ENCODE assay signal across 15 mouse cellular contexts in the genomic region with DNA sequence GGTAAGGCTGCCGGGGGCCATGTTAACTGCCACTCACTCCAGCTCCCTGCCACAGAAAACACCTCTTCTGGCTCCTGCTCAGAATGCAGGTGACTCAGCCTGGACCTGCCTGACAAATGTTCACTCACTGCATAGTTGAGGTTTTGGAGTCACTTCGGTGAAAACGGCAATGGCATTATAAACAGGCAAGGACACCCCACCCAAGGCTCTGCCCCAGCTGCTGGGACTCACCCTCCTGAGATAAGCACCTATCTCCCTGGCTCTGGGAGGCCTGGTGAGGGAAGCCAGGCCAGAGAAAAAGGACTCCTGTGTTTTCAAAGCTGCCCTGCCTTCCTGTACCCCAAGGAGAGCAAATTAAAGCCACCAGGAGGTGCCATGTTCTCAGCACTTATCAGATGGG. TPM values are rescaled to one million over a fixed set of nuclear protein-coding genes. Genes with fewer than 3 reads are reported as not detected.
DNase-seq lines count a peak whose midpoint lies in the region; ATAC-seq and TF ChIP-seq lines count a peak whose summit lies in the region.
"Had no signal": no experiment of that assay in that cellular context is flagged by ENCODE, and none has a peak within 500 bp of the region (broad histone marks: within the 10 kb centered on the region; RNA-seq: fewer than 3 reads in every experiment).

No protein-coding gene starts in this region.

- no peak for DNase-seq in lung, postnatal 0 days (ENCODE audit: low spot score)
- DNase-seq in lung, adult 2 months, result no peak
- DNase-seq in liver, embryonic 13.5 days, result peak; percentile 74
- no peak for DNase-seq in right cerebral cortex, adult 2 months (ENCODE audit: low spot score in 2 of 2)
- no peak for DNase-seq in lung, adult 18-20 months
- DNase-seq in right cerebral cortex, postnatal 4 days, result no peak
- DNase-seq: B cell, adult 2 months; cerebellum, postnatal 36 days; heart, postnatal 36 days; kidney, postnatal 10 days; lung, embryonic 14.5 days had no signal

- no peak for TF ChIP-seq POLR2A in lung, adult 2 months (IDR thresholded peaks at IDR 0.05; ENCODE audit: borderline replicate concordance, extremely low read depth, low read depth, low read length)

- H3K4me2 ChIP-seq in lung, postnatal 0 days (replicated peaks; ENCODE audit: low read depth, low read length), result no peak overlapping the region
- H3K4me2 ChIP-seq in liver, embryonic 13.5 days, result peak overlapping the region; percentile 81
- H3K4me2 ChIP-seq in stomach, embryonic 15.5 days, result peak overlapping the region; percentile 7; the same call in 1 of the 2 replicates
- H3K4me2 ChIP-seq: lung, embryonic 14.5 days had no signal

- no peak for TF ChIP-seq CTCF in lung, postnatal 0 days (IDR thresholded peaks at IDR 0.05)
- TF ChIP-seq CTCF in lung, adult 2 months (IDR thresholded peaks at IDR 0.05; ENCODE audit: insufficient read depth, low read length), result no peak

- no peaks in the 10 kb centered on the region for H3K9me3 ChIP-seq in lung, postnatal 0 days (ENCODE audit: low read length)
- no peaks in the 10 kb centered on the region for H3K9me3 ChIP-seq in erythroblast, embryonic 14.5 days (ENCODE audit: control insufficient read depth, low read length)
- H3K9me3 ChIP-seq in liver, embryonic 13.5 days (replicated peaks), result no peaks in the 10 kb centered on the region
- H3K9me3 ChIP-seq in stomach, embryonic 15.5 days, result no peaks in the 10 kb centered on the region

- WGBS in lung, postnatal 0 days, result 60% methylated on average over 3 of the region's 3 CpGs
- 71% methylated on average over 3 of the region's 3 CpGs for WGBS in lung, adult 2 months
- WGBS in liver, embryonic 13.5 days (ENCODE audit: insufficient replicate concordance), result 36% methylated on average over 3 of the region's 3 CpGs
- 67% methylated on average over 3 of the region's 3 CpGs for WGBS in stomach, embryonic 15.5 days

- H3K27me3 ChIP-seq in lung, postnatal 0 days (replicated peaks; ENCODE audit: insufficient read depth, low read length), result peaks cover 15% of the 10 kb centered on the region; the same call in 1 of the 2 replicates
- H3K27me3 ChIP-seq in erythroblast, embryonic 14.5 days (ENCODE audit: control insufficient read depth), result peaks cover 39% of the 10 kb centered on the region
- peaks cover 61% of the 10 kb centered on the region for H3K27me3 ChIP-seq in liver, embryonic 13.5 days
- H3K27me3 ChIP-seq in stomach, embryonic 15.5 days (replicated peaks), result peaks cover 23% of the 10 kb centered on the region

- H3K9ac ChIP-seq in lung, postnatal 0 days (replicated peaks; ENCODE audit: low read depth), result no peak overlapping the region
- peak overlapping the region; percentile 75 for H3K9ac ChIP-seq in liver, embryonic 13.5 days
- no peak overlapping the region for H3K9ac ChIP-seq in stomach, embryonic 15.5 days
- H3K9ac ChIP-seq: lung, embryonic 14.5 days had no signal

- peak; percentile 11; the same call in 1 of the 2 replicates for ATAC-seq in lung, postnatal 0 days
- peak; percentile 98 for ATAC-seq in liver, embryonic 13.5 days (ENCODE audit: low read depth)
- ATAC-seq in stomach, embryonic 15.5 days (ENCODE audit: insufficient read depth, low FRiP score, low read depth), result peak; percentile 79; the same call in 1 of the 2 replicates
- ATAC-seq: forebrain, embryonic 16.5 days had no signal

- no peak overlapping the region for H3K4me3 ChIP-seq in lung, postnatal 0 days (ENCODE audit: low read depth, low read length)
- H3K4me3 ChIP-seq in lung, adult 2 months (replicated peaks; ENCODE audit: extremely low read depth, low read depth, low read length), result no peak overlapping the region
- peak overlapping the region; percentile 80 for H3K4me3 ChIP-seq in erythroblast, embryonic 14.5 days (replicated peaks)
- H3K4me3 ChIP-seq in liver, embryonic 13.5 days (replicated peaks), result peak overlapping the region; percentile 61
- no peak overlapping the region for H3K4me3 ChIP-seq in stomach, embryonic 15.5 days (replicated peaks)
- H3K4me3 ChIP-seq: left cerebral cortex, adult 2 months had no signal

- H3K27ac ChIP-seq in lung, postnatal 0 days (ENCODE audit: low read length), result no peak overlapping the region
- peak overlapping the region; percentile 90 for H3K27ac ChIP-seq in liver, embryonic 13.5 days
- H3K27ac ChIP-seq in stomach, embryonic 15.5 days, result peak overlapping the region; percentile 72
- H3K27ac ChIP-seq: left cerebral cortex, adult 2 months had no signal

- no peak for TF ChIP-seq EP300 in lung, postnatal 0 days (IDR thresholded peaks at IDR 0.05)

- H3K36me3 ChIP-seq in lung, postnatal 0 days (ENCODE audit: insufficient read depth, low read length), result no peaks in the 10 kb centered on the region
- H3K36me3 ChIP-seq in erythroblast, embryonic 14.5 days (ENCODE audit: control insufficient read depth), result peaks cover 11% of the 10 kb centered on the region
- no peaks in the 10 kb centered on the region for H3K36me3 ChIP-seq in liver, embryonic 13.5 days
- H3K36me3 ChIP-seq in stomach, embryonic 15.5 days, result no peaks in the 10 kb centered on the region

- no peaks in the 10 kb centered on the region for H3K4me1 ChIP-seq in lung, postnatal 0 days (ENCODE audit: insufficient read depth, low read depth, low read length)
- H3K4me1 ChIP-seq in lung, adult 2 months (ENCODE audit: control insufficient read depth, insufficient read depth, low read length), result no peaks in the 10 kb centered on the region; the same call in 1 of the 2 replicates
- peaks cover 76% of the 10 kb centered on the region for H3K4me1 ChIP-seq in erythroblast, embryonic 14.5 days (ENCODE audit: control insufficient read depth)
- peaks cover 61% of the 10 kb centered on the region for H3K4me1 ChIP-seq in liver, embryonic 13.5 days (replicated peaks)
- peaks cover 23% of the 10 kb centered on the region; the same call in 1 of the 2 replicates for H3K4me1 ChIP-seq in stomach, embryonic 15.5 days

RNA-seq across cellular contexts. Expression of gene B3gnt3, which starts 1.3 kb away (rescaled TPM):
- polyA plus RNA-seq in lung, postnatal 0 days (2015; fragmentation: Nextera tagmentation; extraction: Ambion mirVana), result 11.7 and 12.1 TPM in 2 replicates
- polyA plus RNA-seq in lung, adult 2 months (2012; rRNA removed), result 25.0 and 31.3 TPM in 2 replicates
- polyA plus RNA-seq in erythroblast, embryonic 14.5 days (2012), result 3.4 and 3.7 TPM in 2 replicates
- polyA plus RNA-seq in liver, embryonic 13.5 days (2015; fragmentation: Nextera tagmentation; extraction: Ambion mirVana), result 3.5 and 3.7 TPM in 2 replicates
- polyA plus RNA-seq in stomach, embryonic 15.5 days (2015; fragmentation: Nextera tagmentation; extraction: Ambion mirVana), result 10.4 and 12.2 TPM in 2 replicates

RNA-seq across cellular contexts. Expression of gene Insl3, which starts 13.9 kb away (rescaled TPM):
- 2.9 and 3.9 TPM in 2 replicates for polyA plus RNA-seq in lung, postnatal 0 days (2015; fragmentation: Nextera tagmentation; extraction: Ambion mirVana)
- 58.5 and 60.7 TPM in 2 replicates for polyA plus RNA-seq in lung, adult 2 months (2012; rRNA removed)
- polyA plus RNA-seq in erythroblast, embryonic 14.5 days (2012), result 0.36 and 0.75 TPM in 2 replicates
- polyA plus RNA-seq in liver, embryonic 13.5 days (2015; fragmentation: Nextera tagmentation; extraction: Ambion mirVana), result 0.67 and 1.1 TPM in 2 replicates
- polyA plus RNA-seq in stomach, embryonic 15.5 days (2015; fragmentation: Nextera tagmentation; extraction: Ambion mirVana), result 1.4 and 2.0 TPM in 2 replicates
- polyA plus RNA-seq: forebrain, embryonic 16.5 days had no signal

RNA-seq across cellular contexts. Expression of gene Fcho1, which starts 22.6 kb away (rescaled TPM):
- polyA plus RNA-seq in lung, postnatal 0 days (2015; fragmentation: Nextera tagmentation; extraction: Ambion mirVana), result 1.4 and 1.8 TPM in 2 replicates
- 20.0 and 23.3 TPM in 2 replicates for polyA plus RNA-seq in lung, adult 2 months (2012; rRNA removed)
- 14.2 and 14.6 TPM in 2 replicates for polyA plus RNA-seq in erythroblast, embryonic 14.5 days (2012)
- 16.6 and 16.9 TPM in 2 replicates for polyA plus RNA-seq in liver, embryonic 13.5 days (2015; fragmentation: Nextera tagmentation; extraction: Ambion mirVana)
- polyA plus RNA-seq in stomach, embryonic 15.5 days (2015; fragmentation: Nextera tagmentation; extraction: Ambion mirVana), result 7.6 and 8.3 TPM in 2 replicates

RNA-seq across cellular contexts. Expression of gene Jak3, which starts 26.8 kb away (rescaled TPM):
- 7.7 and 10.0 TPM in 2 replicates for polyA plus RNA-seq in lung, postnatal 0 days (2015; fragmentation: Nextera tagmentation; extraction: Ambion mirVana)
- polyA plus RNA-seq in lung, adult 2 months (2012; rRNA removed), result 56.6 and 72.7 TPM in 2 replicates
- 1.5 TPM in 2 replicates for polyA plus RNA-seq in erythroblast, embryonic 14.5 days (2012)
- 5.7 and 6.1 TPM in 2 replicates for polyA plus RNA-seq in liver, embryonic 13.5 days (2015; fragmentation: Nextera tagmentation; extraction: Ambion mirVana)
- 9.1 and 9.6 TPM in 2 replicates for polyA plus RNA-seq in stomach, embryonic 15.5 days (2015; fragmentation: Nextera tagmentation; extraction: Ambion mirVana)

RNA-seq across cellular contexts. Expression of gene Unc13a, which starts 31.4 kb away (rescaled TPM):
- 0.35 and 0.46 TPM in 2 replicates for polyA plus RNA-seq in lung, postnatal 0 days (2015; fragmentation: Nextera tagmentation; extraction: Ambion mirVana)
- polyA plus RNA-seq in lung, adult 2 months (2012; rRNA removed), result 0.25 and 0.32 TPM in 2 replicates
- 0.01 TPM in 1 of 2 replicates, not detected in the other for polyA plus RNA-seq in erythroblast, embryonic 14.5 days (2012)
- 0.20 TPM in 2 replicates for polyA plus RNA-seq in liver, embryonic 13.5 days (2015; fragmentation: Nextera tagmentation; extraction: Ambion mirVana)
- polyA plus RNA-seq in stomach, embryonic 15.5 days (2015; fragmentation: Nextera tagmentation; extraction: Ambion mirVana), result 1.1 TPM in 2 replicates

Comparison
In these comparisons a context has a peak if more than half of its experiments do, and no peak if none do; other contexts are left out.
1. RNA of gene Insl3, which starts 13.9 kb away (polyA plus RNA-seq): 58.5 to 60.7 TPM in lung, adult 2 months; 2.9 to 3.9 TPM in lung, postnatal 0 days, 1.4 to 2.0 TPM in stomach, embryonic 15.5 days, 0.67 to 1.1 TPM in liver, embryonic 13.5 days and 0.36 to 0.75 TPM in erythroblast, embryonic 14.5 days; every median in the first group is over 10 times any median in the second.
2. ATAC-seq: peak in every context shown above with its lines; median percentile 98 in liver, embryonic 13.5 days; 79 in stomach, embryonic 15.5 days; 11 in lung, postnatal 0 days.
3. H3K4me3 ChIP-seq: peak in erythroblast, embryonic 14.5 days (single experiment) and liver, embryonic 13.5 days (single experiment); none in lung, postnatal 0 days (single experiment), lung, adult 2 months (single experiment) and stomach, embryonic 15.5 days (single experiment).